Mouse (Mus musculus) urinary bladder, adult 2 months (tissue): Measurements from ENCODE around the gene Klhl10. TPM values are rescaled to one million over a fixed set of nuclear protein-coding genes. Genes with fewer than 3 reads are reported as not detected.

ENCODE experiments used
- polyA plus RNA-seq: library from polyadenylated mRNA; depleted of rRNA; stranded (reverse); fragments of >200 nt; gene quantifications from 2 replicates; pipeline ENCODE4 v1.2.3, GENCODE M21; 2012; rRNA removed

Gene Klhl10
- polyA plus RNA-seq, 1 experiment = 1.3 TPM

Other genes starting within 250 kb of the Klhl10 start
- not detected in 2 replicates for gene Krt9, start 248.7 kb upstream of the Klhl10 start, polyA plus RNA-seq
- 0.91 and 1.7 TPM in 2 replicates for gene Krt14, start 234.4 kb upstream of the Klhl10 start, polyA plus RNA-seq
- gene Krt16, start 193.0 kb upstream of the Klhl10 start, polyA plus RNA-seq = not detected in 2 replicates
- 0.44 and 0.61 TPM in 2 replicates for gene Krt17, start 180.9 kb upstream of the Klhl10 start, polyA plus RNA-seq
- not detected in 2 replicates for gene Krt42, start 172.0 kb upstream of the Klhl10 start, polyA plus RNA-seq
- gene Eif1, start 122.0 kb upstream of the Klhl10 start, polyA plus RNA-seq = 510 and 627 TPM in 2 replicates
- not detected in 2 replicates for gene Gast, start 107.5 kb upstream of the Klhl10 start, polyA plus RNA-seq
- 3.6 and 4.3 TPM in 2 replicates for gene Hap1, start 85.8 kb upstream of the Klhl10 start, polyA plus RNA-seq
- 92.4 and 119 TPM in 2 replicates for gene Jup, start 44.2 kb upstream of the Klhl10 start, polyA plus RNA-seq
- 53.4 and 56.2 TPM in 2 replicates for gene P3h4, start 27.1 kb upstream of the Klhl10 start, polyA plus RNA-seq
- 84.6 and 90.5 TPM in 2 replicates for gene Fkbp10, start 26.2 kb upstream of the Klhl10 start, polyA plus RNA-seq
- 128 and 134 TPM in 2 replicates for gene Nt5c3b, start 109 bp upstream of the Klhl10 start, polyA plus RNA-seq
- gene Klhl11, start 30.8 kb downstream of the Klhl10 start, polyA plus RNA-seq = 12.2 and 13.2 TPM in 2 replicates
- gene Acly, start 86.1 kb downstream of the Klhl10 start, polyA plus RNA-seq = 83.9 and 93.7 TPM in 2 replicates
- 0.26 and 0.60 TPM in 2 replicates for gene Ttc25, start 103.7 kb downstream of the Klhl10 start, polyA plus RNA-seq
- 34.9 and 36.0 TPM in 2 replicates for gene Cnp, start 133.0 kb downstream of the Klhl10 start, polyA plus RNA-seq
- 54.8 and 55.4 TPM in 2 replicates for gene Nkiras2, start 177.3 kb downstream of the Klhl10 start, polyA plus RNA-seq
- gene Dnajc7, start 178.3 kb downstream of the Klhl10 start, polyA plus RNA-seq = 118 and 123 TPM in 2 replicates